Mouse (Mus musculus): Measurements from ENCODE around the gene Polr2f. TPM values are rescaled to one million over a fixed set of nuclear protein-coding genes. Genes with fewer than 3 reads are reported as not detected.
A peak's percentile ranks its signal among the peaks of the same experiment; 100 is the strongest.

Polr2f gene
- polyA plus RNA-seq (2015; fragmentation: Nextera tagmentation; extraction: Ambion mirVana): 300 and 353 TPM in 2 replicates

- WGBS: under 1% methylated on average over 57 of the region's 57 CpGs
- H3K9ac ChIP-seq: peak within 1 kb of the TSS; percentile 80
- peaks cover 21% of the 10 kb centered on the region for H3K36me3 ChIP-seq (ENCODE audit: poor library complexity, severe bottlenecking)
- no peak within 1 kb of the TSS for H3K27ac ChIP-seq
- ATAC-seq: peak; percentile 96
- peak within 1 kb of the TSS; percentile 73 for H3K4me2 ChIP-seq
- peaks cover 23% of the 10 kb centered on the region for H3K4me1 ChIP-seq
- peak within 1 kb of the TSS; percentile 76 for H3K4me3 ChIP-seq
- no peaks in the 10 kb centered on the region for H3K27me3 ChIP-seq
- no peaks in the 10 kb centered on the region for H3K9me3 ChIP-seq (replicated peaks)
These were observed at the start of gene Polr2f, which contains the start of gene 1700088E04Rik for GRCm38 (mm10) chr15:79140866-79141565. TSS of gene Polr2f (plus strand) at chr15:79141009. TSS of gene 1700088E04Rik (minus strand) at chr15:79141253.

- WGBS: 93% methylated on average over 6 of the region's 6 CpGs
- H3K36me3 ChIP-seq (ENCODE audit: poor library complexity, severe bottlenecking): peaks cover 90% of the 10 kb centered on the region
These were observed 48.5 kb upstream of the Polr2f start for GRCm38 (mm10) chr15:79092284-79092683.

GRCm38 (mm10) chr15:79093083-79093839 is 47.5 kb upstream of the Polr2f start:
- no peak for ATAC-seq
- Histone ChIP-seq H3K27me3 (no peaks in the 10 kb centered on the region), H3K4me2 (no peak overlapping the region), H3K9ac (no peak overlapping the region), H3K36me3 (ENCODE audit: poor library complexity, severe bottlenecking) (peaks cover 83% of the 10 kb centered on the region), H3K9me3 (replicated peaks) (no peaks in the 10 kb centered on the region), H3K4me3 (no peak overlapping the region), H3K27ac (no peak overlapping the region), H3K4me1 (0 out of 2 replicates have a peak, but pooled peaks cover 6% of the 10 kb centered on the region)
- 79% methylated on average over 7 of the region's 7 CpGs for WGBS

More at GRCm38 (mm10) chr15:79092284-79092683, 48.5 kb upstream of the Polr2f start:
- H3K4me3 ChIP-seq: no peak overlapping the region
- H3K27ac ChIP-seq: no peak overlapping the region
- H3K9ac ChIP-seq: no peak overlapping the region
- H3K4me1 ChIP-seq: no peaks in the 10 kb centered on the region
- no peak overlapping the region for H3K4me2 ChIP-seq
- no peak for ATAC-seq
- no peaks in the 10 kb centered on the region for H3K27me3 ChIP-seq
- no peaks in the 10 kb centered on the region for H3K9me3 ChIP-seq (replicated peaks)

- H3K36me3 ChIP-seq (ENCODE audit: poor library complexity, severe bottlenecking): peaks cover 61% of the 10 kb centered on the region
These were observed 45.3 kb upstream of the Polr2f start for GRCm38 (mm10) chr15:79095483-79095882.

DNA sequence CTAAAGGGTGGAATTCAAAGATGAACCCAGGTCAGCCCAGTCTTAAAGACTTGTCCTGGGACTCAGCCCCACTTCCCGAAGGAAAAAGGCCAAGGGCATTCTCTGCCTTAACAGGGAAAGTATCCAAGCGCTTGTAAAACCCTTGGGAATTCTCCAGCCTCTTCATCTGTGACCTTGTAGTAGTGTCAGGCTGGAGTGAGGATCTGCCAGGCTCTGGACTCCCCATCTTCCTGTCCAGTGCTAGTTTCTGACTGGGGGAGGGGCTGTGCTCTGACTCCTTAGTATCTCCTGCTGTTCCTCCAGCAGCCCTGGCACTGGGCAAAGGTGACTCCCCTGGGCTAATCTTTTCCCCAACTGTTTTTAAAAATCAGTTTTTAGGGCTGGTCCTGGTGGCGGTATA is 44.3 kb upstream of the Polr2f start:
- Histone ChIP-seq H3K9me3 (replicated peaks) (no peaks in the 10 kb centered on the region), H3K4me3 (no peak overlapping the region), H3K4me1 (0 out of 2 replicates have a peak, but pooled peaks cover 6% of the 10 kb centered on the region), H3K4me2 (no peak overlapping the region), H3K27me3 (no peaks in the 10 kb centered on the region), H3K9ac (no peak overlapping the region), H3K27ac (no peak overlapping the region), H3K36me3 (ENCODE audit: poor library complexity, severe bottlenecking) (peaks cover 50% of the 10 kb centered on the region)
- 85% methylated on average over 3 of the region's 3 CpGs for WGBS
- no peak for ATAC-seq

More at GRCm38 (mm10) chr15:79095483-79095882, 45.3 kb upstream of the Polr2f start:
- no peaks in the 10 kb centered on the region for H3K27me3 ChIP-seq
- H3K4me1 ChIP-seq: 0 out of 2 replicates have a peak, but pooled peaks cover 6% of the 10 kb centered on the region
- no peak overlapping the region for H3K4me2 ChIP-seq
- 89% methylated on average over 5 of the region's 5 CpGs for WGBS
- H3K9me3 ChIP-seq (replicated peaks): no peaks in the 10 kb centered on the region
- no peak overlapping the region for H3K4me3 ChIP-seq
- no peak overlapping the region for H3K9ac ChIP-seq
- H3K27ac ChIP-seq: no peak overlapping the region
- ATAC-seq: no peak

- no peak overlapping the region for H3K9ac ChIP-seq
- H3K36me3 ChIP-seq (ENCODE audit: poor library complexity, severe bottlenecking): peaks cover 45% of the 10 kb centered on the region
- H3K4me3 ChIP-seq: no peak overlapping the region
- H3K27ac ChIP-seq: peak overlapping the region; percentile 36; the same call in 1 of the 2 replicates
- H3K4me2 ChIP-seq: no peak overlapping the region
- H3K27me3 ChIP-seq: no peaks in the 10 kb centered on the region
- no peak for ATAC-seq
- WGBS: 51% methylated on average over 2 of the region's 2 CpGs
- no peaks in the 10 kb centered on the region for H3K9me3 ChIP-seq (replicated peaks)
- 0 out of 2 replicates have a peak, but pooled peaks cover 6% of the 10 kb centered on the region for H3K4me1 ChIP-seq
These were observed 43.7 kb upstream of the Polr2f start for GRCm38 (mm10) chr15:79097135-79097534.

GRCm38 (mm10) chr15:79097611-79098025 is 43.2 kb upstream of the Polr2f start:
- no peaks in the 10 kb centered on the region for H3K9me3 ChIP-seq (replicated peaks)
- 0 out of 2 replicates have a peak, but pooled peaks cover 6% of the 10 kb centered on the region for H3K4me1 ChIP-seq
- H3K9ac ChIP-seq: 0 out of 2 replicates have a peak overlapping the region, but pooled peaks have one; percentile 17
- no peak overlapping the region for H3K4me3 ChIP-seq
- 64% methylated on average over 6 of the region's 6 CpGs for WGBS
- H3K36me3 ChIP-seq (ENCODE audit: poor library complexity, severe bottlenecking): peaks cover 40% of the 10 kb centered on the region
- no peak for ATAC-seq
- peak overlapping the region; percentile 36; the same call in 1 of the 2 replicates for H3K27ac ChIP-seq
- no peak overlapping the region for H3K4me2 ChIP-seq
- H3K27me3 ChIP-seq: no peaks in the 10 kb centered on the region

DNA sequence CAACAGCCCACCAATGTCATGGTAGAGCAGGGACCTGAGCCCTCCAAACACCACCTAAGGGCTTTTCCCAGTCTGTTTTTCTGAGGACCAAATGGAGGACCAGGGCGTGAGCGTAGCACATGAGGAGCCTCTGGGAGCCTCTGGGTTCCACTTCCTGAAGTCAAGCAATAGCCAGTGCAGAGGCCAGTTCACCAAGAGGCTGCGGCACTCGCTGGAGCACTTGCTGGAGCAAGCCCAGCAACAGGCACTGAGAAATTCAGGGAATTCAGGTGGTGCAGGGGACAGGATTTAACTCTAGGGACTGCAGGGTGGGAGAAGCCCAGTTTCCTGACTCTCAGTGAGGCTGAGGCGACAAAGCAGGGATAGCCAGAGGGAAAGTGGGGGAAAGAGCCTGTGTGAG is 42.6 kb upstream of the Polr2f start:
- H3K9me3 ChIP-seq (replicated peaks): no peaks in the 10 kb centered on the region
- 0 out of 2 replicates have a peak, but pooled peaks cover 6% of the 10 kb centered on the region for H3K4me1 ChIP-seq
- H3K4me3 ChIP-seq: no peak overlapping the region
- no peak overlapping the region for H3K4me2 ChIP-seq
- H3K27ac ChIP-seq: no peak overlapping the region
- no peak for ATAC-seq
- H3K27me3 ChIP-seq: no peaks in the 10 kb centered on the region
- H3K36me3 ChIP-seq (ENCODE audit: poor library complexity, severe bottlenecking): peaks cover 34% of the 10 kb centered on the region
- H3K9ac ChIP-seq: no peak overlapping the region
- WGBS: 78% methylated on average over 5 of the region's 5 CpGs

DNA sequence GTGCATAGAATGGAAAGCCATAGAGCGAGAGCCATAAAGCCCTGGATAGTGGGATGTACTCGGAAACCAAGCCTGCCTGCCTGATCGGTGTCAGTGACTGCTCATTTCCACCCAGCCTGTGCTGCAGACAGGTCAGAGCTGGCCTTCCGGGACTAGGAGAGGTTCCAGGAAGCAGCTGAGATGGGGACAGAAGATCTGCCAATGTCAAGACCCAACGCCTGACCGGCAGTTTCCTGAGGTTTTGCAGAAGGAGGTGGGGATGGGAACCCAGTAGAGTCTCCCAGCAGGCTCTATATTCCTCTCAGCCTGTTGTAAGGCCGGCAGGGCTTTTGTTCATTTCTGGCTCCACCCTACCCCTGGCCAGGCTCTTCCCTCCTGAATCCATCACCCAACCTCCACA is 41.9 kb upstream of the Polr2f start:
- Histone ChIP-seq H3K4me3 (no peak overlapping the region), H3K27ac (no peak overlapping the region), H3K36me3 (ENCODE audit: poor library complexity, severe bottlenecking) (peaks cover 27% of the 10 kb centered on the region), H3K9ac (no peak overlapping the region), H3K4me1 (0 out of 2 replicates have a peak, but pooled peaks cover 6% of the 10 kb centered on the region), H3K9me3 (replicated peaks) (no peaks in the 10 kb centered on the region), H3K4me2 (no peak overlapping the region), H3K27me3 (no peaks in the 10 kb centered on the region)
- no peak for ATAC-seq
- 57% methylated on average over 7 of the region's 7 CpGs for WGBS

- H3K36me3 ChIP-seq (ENCODE audit: poor library complexity, severe bottlenecking): peaks cover 21% of the 10 kb centered on the region
- H3K4me1 ChIP-seq: 0 out of 2 replicates have a peak, but pooled peaks cover 6% of the 10 kb centered on the region
- ATAC-seq: no peak
- no peaks in the 10 kb centered on the region for H3K9me3 ChIP-seq (replicated peaks)
- H3K27ac ChIP-seq: no peak overlapping the region
- H3K4me2 ChIP-seq: no peak overlapping the region
- 73% methylated on average over 4 of the region's 4 CpGs for WGBS
- H3K4me3 ChIP-seq: no peak overlapping the region
- no peaks in the 10 kb centered on the region for H3K27me3 ChIP-seq
- no peak overlapping the region for H3K9ac ChIP-seq
These were observed 41.4 kb upstream of the Polr2f start for GRCm38 (mm10) chr15:79099456-79099855.

DNA sequence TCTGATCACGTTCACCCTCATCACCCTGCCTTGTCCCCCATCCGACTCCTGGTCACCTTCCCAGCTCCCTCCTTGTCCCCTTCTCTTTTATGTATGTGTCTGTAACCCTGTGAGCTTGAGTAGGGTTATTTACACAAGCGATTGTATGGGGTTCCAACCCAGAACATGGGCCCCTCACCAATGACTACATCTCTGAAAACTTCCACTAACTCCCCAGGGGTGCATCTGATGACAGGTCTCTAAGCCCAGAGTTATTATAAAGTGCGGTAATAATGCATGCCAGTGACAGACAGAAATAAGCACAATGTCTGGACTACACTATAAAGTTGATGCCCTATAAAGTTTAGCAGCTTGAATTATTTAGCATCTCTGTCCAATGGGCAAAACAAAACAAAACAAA is 40.4 kb upstream of the Polr2f start:
- Histone ChIP-seq H3K9ac (no peak overlapping the region), H3K36me3 (ENCODE audit: poor library complexity, severe bottlenecking) (peaks cover 13% of the 10 kb centered on the region), H3K27me3 (no peaks in the 10 kb centered on the region), H3K27ac (no peak overlapping the region), H3K4me2 (no peak overlapping the region), H3K9me3 (replicated peaks) (no peaks in the 10 kb centered on the region), H3K4me1 (0 out of 2 replicates have a peak, but pooled peaks cover 6% of the 10 kb centered on the region), H3K4me3 (no peak overlapping the region)
- WGBS: 80% methylated on average over 4 of the region's 4 CpGs
- no peak for ATAC-seq

GRCm38 (mm10) chr15:79101531-79101930 is 39.3 kb upstream of the Polr2f start:
- H3K4me1 ChIP-seq: 0 out of 2 replicates have a peak, but pooled peaks cover 6% of the 10 kb centered on the region
- H3K27ac ChIP-seq: no peak overlapping the region
- no peaks in the 10 kb centered on the region for H3K9me3 ChIP-seq (replicated peaks)
- no peak for ATAC-seq
- no peak overlapping the region for H3K4me3 ChIP-seq
- H3K36me3 ChIP-seq (ENCODE audit: poor library complexity, severe bottlenecking): peaks cover 2% of the 10 kb centered on the region
- no peak overlapping the region for H3K4me2 ChIP-seq
- 0 out of 2 replicates have a peak, but pooled peaks cover 2% of the 10 kb centered on the region for H3K27me3 ChIP-seq
- peak overlapping the region; percentile 6; the same call in 1 of the 2 replicates for H3K9ac ChIP-seq
